Mouse (Mus musculus) T-helper 2 cell (primary cell): ENCODE data around the gene Hist1h2bf.
"Not testable (repeated sequence)": the region's sequence is repeated elsewhere in the genome, so short reads cannot be mapped to it uniquely, and the experiment has no call there.

ENCODE experiments used
- in situ Hi-C: fragments of 300-600 bp; cut with MboI, MseI; formaldehyde crosslinking; loops from one replicate; pipeline ENCODE4 v1.15.1; 2025; ENCODE audit warnings: high pct_unique_total_duplicates

Hist1h2bf gene

DNA sequence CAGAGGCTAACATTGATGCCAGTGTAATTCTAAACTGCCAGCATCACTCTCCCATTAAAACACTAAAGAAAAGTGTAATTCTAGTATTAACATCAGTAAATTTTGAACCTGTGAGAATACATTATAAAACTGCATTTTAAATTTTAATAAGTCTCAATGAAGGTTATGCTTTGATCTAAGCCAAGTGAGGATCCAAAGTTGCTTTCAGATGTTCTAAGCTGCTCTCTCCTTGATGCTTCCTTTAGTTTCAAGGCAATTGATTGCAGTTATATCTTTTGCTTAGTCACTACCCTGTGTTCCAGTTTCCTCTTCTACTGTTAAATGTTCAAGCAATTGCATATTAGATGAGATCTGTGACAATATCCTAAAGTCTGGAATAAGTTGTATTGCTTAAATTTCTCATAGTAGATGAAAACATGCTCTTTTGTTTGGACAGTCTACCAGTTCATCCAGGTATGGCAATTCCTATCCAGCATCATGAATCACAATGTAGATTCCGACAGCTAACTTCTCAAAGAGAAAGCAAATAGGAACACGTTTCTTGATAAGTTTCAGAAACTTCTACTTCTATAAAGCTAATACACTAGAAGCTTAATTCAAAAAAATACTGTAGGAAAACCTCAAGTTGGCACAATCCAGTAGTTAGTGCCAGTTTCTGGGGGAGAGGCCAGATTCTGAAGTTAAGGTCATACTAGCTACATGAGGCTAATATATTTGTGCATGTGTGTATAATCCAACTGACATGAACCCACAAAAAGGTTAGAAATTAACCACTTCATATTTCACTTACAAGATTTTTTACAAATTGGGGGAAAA is 1.6 kb downstream of the Hist1h2bf start:
- in situ Hi-C loops = loop anchor here (10.0 kb wide), 1 partner anchor 1858 kb away; the partner anchor contains the start of genes Hist1h2ai, Hist1h2bl and Hist1h3h

- in situ Hi-C loops = loop anchor here (10.0 kb wide), 1 partner anchor 1857 kb away; the partner anchor contains the start of genes Hist1h2ai, Hist1h2bl and Hist1h3h
Measured at GRCm38 (mm10) chr13:23571504-23572217, 2.3 kb downstream of the Hist1h2bf start.

GRCm38 (mm10) chr13:23571022-23571503 is 2.9 kb downstream of the Hist1h2bf start, which contains the start of the genes Hist1h2ae and Hist1h2bg:
Hist1h2ae (minus strand) TSS chr13:23571220.
Hist1h2bg (plus strand) TSS chr13:23571396.
- in situ Hi-C loops = loop anchor here (10.0 kb wide), 1 partner anchor 1856 kb away; the partner anchor contains the start of genes Hist1h2ai, Hist1h2bl and Hist1h3h

DNA sequence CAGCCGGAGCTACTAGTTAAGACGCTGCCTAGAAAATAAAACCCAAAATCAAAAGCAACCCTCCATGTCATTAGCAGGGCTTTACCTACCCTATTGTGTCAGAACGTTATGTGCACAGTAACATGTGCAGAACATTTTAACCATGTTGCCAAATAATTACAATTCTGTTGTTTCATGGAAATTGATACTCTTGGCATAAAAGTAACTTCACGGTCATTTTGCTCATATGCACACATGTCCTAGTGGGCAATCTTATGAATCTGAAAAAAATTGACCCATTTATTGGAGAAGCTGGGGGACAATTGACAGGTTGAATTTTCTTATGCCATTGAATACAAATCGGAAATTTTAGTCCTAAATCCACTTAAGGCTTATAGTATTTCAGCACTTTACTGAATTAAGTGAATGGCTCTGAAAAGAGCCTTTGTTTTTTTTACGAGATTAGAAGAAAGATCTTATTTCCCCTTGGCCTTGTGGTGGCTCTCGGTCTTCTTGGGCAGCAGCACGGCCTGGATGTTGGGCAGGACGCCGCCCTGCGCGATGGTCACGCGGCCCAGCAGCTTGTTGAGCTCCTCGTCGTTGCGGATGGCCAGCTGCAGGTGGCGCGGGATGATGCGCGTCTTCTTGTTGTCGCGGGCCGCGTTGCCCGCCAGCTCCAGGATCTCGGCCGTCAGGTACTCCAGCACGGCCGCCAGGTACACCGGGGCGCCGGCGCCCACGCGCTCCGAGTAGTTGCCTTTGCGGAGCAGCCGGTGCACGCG is 3.6 kb downstream of the Hist1h2bf start:
- in situ Hi-C loops = loop anchor here (10.0 kb wide), 1 partner anchor 1856 kb away; the partner anchor contains the start of genes Hist1h2ai, Hist1h2bl and Hist1h3h

- in situ Hi-C loops = no loop called here
Measured at GRCm38 (mm10) chr13:23564482-23564881, 9.5 kb downstream of the Hist1h2bf start.

DNA sequence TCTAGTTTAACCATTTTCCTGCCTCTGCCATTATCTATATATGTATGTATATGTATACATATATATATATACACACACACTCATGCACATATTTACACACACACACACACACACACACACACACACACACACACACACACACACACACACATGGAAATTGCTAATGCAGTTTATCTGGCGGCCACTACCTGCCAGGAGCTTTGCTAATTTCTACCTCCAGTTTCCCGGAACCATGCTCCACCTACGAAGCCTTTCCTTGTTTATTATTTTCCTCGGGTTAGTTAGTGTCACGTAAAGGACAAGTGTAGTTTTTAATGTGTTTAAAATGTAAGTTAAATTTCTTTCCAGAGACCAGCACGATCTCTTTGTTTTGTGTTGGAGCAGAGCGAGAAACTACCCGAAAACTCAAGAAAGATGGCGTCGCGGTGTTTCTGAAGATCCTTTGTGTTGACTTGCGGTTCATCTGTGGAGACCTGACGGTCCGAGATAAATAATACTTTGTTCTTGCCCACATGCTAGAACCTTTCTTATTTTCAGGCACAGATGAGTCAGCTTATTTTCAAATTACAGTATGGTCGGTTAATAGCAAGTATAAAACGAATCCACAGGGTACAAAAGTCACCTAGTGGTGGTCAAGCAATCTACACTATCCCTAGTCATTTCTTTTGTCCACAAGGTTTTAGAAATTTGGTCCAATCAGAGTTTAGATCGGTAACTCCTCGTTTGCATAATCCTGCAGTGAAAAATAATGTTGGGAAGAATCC is 11.1 kb downstream of the Hist1h2bf start:
- in situ Hi-C loops = no loop called here

GRCm38 (mm10) chr13:23561883-23562659 is 11.9 kb downstream of the Hist1h2bf start, which contains the start of gene Hist1h3e:
Hist1h3e (minus strand) TSS chr13:23562369.
- in situ Hi-C loops = not testable (repeated sequence)

DNA sequence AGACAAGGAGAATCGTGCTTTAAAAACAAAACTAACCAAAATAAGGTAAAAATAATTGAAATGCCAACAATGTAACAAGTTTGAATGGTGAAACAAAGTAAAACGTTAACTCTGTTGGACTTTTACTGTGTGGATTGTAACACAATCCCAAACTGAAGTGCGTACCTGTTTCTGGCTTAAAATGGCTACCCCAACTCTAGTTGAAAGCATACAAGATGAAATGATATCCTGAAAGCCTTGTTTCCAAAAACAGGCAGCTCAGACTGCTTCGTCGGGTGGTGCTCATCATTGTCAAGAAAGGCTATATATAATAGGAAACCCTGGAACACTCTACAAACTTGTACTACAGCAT is 12.5 kb downstream of the Hist1h2bf start:
- in situ Hi-C loops = not testable (repeated sequence)

GRCm38 (mm10) chr13:23560699-23561098 is 13.3 kb downstream of the Hist1h2bf start:
- in situ Hi-C loops = not testable (repeated sequence)

DNA sequence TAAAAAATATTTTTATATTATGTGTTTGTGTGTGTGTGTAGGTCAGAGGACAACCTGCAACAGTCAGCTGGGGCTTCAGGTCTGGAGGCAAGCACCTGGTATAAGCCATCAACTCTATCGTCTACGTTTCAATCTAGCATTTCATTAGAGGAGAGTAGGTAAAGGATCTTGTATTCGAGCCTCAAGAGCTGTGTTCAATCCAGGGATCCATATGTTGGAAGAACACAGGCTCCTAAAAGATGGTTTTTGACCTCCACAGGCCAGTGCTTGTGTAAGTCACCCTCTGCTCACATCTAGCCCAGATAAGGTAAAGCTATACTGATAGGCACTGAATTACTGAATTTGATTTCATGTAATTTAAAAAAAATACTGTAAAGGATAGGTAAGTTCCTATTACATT is 17.1 kb downstream of the Hist1h2bf start:
- in situ Hi-C loops = no loop called here

DNA sequence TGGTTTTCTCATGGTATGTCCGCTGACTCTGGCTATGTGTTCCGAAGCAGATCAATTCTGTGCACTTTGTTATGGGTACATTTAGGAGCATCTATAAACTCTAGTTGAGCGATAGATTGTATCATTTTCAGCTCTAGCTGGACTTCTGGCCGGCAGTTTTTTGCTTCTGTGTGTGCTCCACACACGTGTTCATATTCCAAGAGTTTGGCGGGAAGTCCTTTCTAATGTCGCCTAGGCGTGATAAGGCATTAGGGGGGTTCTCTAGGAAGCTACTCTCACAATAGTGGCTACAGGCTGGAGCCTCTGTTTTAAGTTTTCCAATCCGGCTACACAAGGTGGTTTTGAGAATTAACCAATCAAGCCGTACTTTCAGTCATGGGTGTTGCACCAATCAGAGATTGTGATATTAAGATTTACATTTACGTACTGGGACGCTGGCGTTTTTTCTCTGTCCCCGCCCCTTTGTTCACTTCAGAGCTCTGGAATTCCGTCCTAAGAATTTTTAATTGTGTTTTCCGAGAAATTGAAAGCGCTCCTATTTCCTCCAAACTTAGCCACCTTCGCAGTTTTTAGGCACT is 18.1 kb downstream of the Hist1h2bf start:
- in situ Hi-C loops = no loop called here

DNA sequence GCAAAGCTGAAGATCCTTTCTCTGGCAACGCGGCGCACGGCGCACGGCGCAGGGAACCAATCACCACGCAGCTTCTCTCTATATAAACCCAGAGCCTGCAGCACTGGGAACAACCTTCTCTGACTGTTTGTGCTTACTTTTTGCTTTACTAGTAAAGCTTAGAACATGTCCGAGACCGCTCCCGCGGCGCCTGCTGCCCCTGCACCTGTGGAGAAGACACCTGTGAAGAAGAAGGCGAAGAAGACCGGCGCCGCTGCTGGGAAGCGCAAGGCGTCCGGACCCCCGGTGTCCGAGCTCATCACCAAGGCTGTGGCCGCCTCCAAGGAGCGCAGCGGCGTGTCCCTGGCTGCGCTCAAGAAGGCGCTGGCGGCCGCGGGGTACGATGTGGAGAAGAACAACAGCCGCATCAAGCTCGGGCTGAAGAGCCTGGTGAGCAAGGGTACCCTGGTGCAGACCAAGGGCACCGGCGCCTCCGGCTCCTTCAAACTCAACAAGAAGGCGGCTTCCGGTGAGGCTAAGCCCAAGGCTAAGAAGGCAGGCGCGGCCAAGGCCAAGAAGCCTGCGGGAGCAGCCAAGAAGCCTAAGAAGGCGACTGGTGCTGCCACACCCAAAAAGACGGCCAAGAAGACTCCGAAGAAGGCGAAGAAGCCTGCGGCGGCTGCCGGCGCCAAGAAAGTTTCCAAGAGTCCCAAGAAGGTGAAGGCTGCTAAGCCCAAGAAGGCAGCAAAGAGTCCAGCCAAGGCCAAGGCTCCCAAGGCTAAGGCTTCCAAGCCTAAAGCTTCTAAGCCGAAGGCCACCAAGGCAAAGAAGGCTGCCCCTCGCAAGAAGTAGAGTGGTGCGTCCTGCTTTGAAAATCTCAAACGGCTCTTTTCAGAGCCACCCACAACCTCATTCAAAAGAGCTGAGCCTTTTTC is 18.8 kb downstream of the Hist1h2bf start:
- in situ Hi-C loops = no loop called here

DNA sequence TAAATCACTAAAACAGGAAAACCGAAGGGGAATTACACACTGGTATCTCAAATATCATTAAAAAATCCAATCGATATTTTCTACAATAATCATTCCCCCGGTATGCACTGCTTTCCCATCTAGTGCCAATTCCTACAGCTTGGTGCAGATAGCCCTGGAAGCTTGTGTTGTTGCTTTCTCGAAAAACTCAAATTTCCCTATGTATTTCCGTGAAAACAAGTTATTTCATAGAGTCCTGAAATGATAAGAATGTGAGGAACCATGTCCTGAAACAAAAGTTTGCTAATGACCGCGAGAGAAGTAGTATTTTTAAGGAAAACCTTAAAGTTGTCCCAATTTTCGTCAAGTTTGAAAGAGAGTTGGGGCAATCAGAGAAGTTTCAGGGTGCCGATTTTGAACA is 19.6 kb downstream of the Hist1h2bf start:
- in situ Hi-C loops = no loop called here

DNA sequence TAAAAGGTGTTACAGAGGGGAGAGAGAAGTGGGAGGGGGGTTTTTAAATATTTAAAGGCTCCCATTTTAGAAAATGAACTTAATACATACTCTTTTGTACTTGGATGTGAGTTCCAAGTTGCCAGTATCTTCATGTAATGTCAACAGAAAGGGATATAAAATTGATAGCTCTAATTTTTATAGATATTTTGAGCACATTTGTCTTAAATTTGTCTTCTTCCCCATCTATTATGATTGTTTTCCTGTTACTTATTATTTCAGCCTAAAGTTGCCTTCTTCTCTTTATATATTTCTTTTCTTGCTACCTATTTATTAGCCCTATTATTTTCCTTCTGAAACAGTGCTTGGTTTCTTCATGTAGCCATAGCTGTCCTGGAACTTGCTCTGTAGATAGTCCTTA is 21.0 kb downstream of the Hist1h2bf start, which contains the start of gene Hist1h1d:
Hist1h1d (plus strand) TSS at position 301 of the 400 bp plus-strand sequence.
- in situ Hi-C loops = no loop called here

- in situ Hi-C loops = no loop called here
Measured at GRCm38 (mm10) chr13:23551931-23552914, 21.8 kb downstream of the Hist1h2bf start.

DNA sequence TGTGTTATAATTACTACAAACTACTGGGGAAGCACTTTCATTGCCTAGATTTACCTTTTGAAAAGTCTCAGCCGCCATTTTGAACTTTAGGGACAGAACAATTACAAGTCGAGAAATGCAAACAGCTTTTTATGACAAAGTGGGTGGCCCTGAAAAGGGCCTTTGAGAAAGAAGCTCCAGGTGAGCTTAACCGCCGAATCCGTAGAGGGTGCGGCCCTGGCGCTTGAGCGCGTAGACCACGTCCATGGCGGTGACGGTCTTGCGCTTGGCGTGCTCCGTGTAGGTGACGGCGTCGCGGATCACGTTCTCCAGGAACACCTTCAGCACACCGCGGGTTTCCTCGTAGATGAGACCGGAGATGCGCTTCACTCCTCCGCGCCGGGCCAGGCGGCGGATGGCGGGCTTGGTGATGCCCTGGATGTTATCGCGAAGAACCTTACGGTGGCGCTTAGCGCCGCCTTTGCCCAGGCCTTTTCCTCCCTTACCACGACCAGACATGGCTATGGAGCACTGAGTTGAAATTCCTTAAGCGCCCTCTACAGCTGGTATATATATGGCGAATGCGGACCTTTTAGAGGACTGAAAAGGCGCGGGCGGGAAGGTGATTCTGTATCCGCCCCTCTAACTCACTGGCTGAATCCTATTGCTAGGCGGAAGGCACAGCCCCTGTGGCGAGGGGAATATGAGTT is 22.7 kb downstream of the Hist1h2bf start, which contains the start of gene Hist1h4f:
Hist1h4f (minus strand) TSS at position 503 of the 689 bp plus-strand sequence.
- in situ Hi-C loops = not testable (repeated sequence)
